ENCODE assay signal across 8 mouse cellular contexts in the genomic region with DNA sequence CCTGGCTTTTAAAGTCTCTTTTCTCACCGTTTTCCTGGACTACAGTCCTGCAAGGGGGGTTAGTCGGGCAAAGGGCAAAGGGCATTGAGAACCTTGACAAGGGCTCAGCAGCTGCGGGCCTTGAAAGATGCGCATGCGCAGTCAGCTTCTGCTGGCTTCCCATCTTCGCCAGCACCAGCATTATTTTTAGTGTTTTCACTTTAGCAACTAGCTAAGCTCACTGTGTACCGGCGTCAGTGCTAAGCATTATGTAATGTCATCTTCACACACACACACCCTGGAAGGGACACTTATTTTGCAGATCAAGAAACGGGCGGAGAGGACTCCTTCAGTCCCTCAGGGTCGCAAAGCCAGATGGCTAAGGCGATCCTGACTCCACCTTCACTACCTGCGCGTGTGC. TPM values are rescaled to one million over a fixed set of nuclear protein-coding genes. Genes with fewer than 3 reads are reported as not detected.
DNase-seq lines count a peak whose midpoint lies in the region; ATAC-seq and TF ChIP-seq lines count a peak whose summit lies in the region.

No protein-coding gene starts in this region.

- peaks cover 5% of the 10 kb centered on the region; the same call in 1 of the 2 replicates for H3K27me3 ChIP-seq in hindbrain, postnatal 0 days (ENCODE audit: insufficient read depth, low read length)

- H3K9ac ChIP-seq in hindbrain, postnatal 0 days (replicated peaks; ENCODE audit: low read length): 0 out of 2 replicates have a peak overlapping the region, but pooled peaks have one; percentile 13

- peak overlapping the region; percentile 69 for H3K4me2 ChIP-seq in hindbrain, postnatal 0 days (ENCODE audit: low read depth, low read length)

- intact Hi-C loops in gastrocnemius, adult 2 months (cut with DNase I): no loop called here

- H3K27ac ChIP-seq in gastrocnemius, adult 2 months: peak overlapping the region; percentile 93
- H3K27ac ChIP-seq in hindbrain, postnatal 0 days: no peak overlapping the region

- no peak for ATAC-seq in hindbrain, postnatal 0 days
- no peak for ATAC-seq in inflammation-experienced regulatory T-cells, adult 6 months

- H3K9me3 ChIP-seq in hindbrain, postnatal 0 days (ENCODE audit: low read length): no peaks in the 10 kb centered on the region

- peaks cover 8% of the 10 kb centered on the region for H3K4me1 ChIP-seq in hindbrain, postnatal 0 days (ENCODE audit: insufficient read depth, low read length)

- WGBS in hindbrain, postnatal 0 days: 3% methylated on average over 14 of the region's 14 CpGs

- H3K36me3 ChIP-seq in hindbrain, postnatal 0 days (ENCODE audit: insufficient read depth, low read length): no peaks in the 10 kb centered on the region

- no peak for TF ChIP-seq CTCF in gastrocnemius, adult 2 months (IDR thresholded peaks at IDR 0.05)
- no peak for TF ChIP-seq CTCF in hindbrain, postnatal 0 days (IDR thresholded peaks at IDR 0.05; ENCODE audit: low read depth)

- DNase-seq in adrenal gland, postnatal 10 days: peak; percentile 86
- DNase-seq in cerebellum, postnatal 36 days: peak; percentile 80 to 84
- peak; percentile 86 for DNase-seq in gastrocnemius, adult 2 months
- peak; percentile 77 for DNase-seq in hindbrain, postnatal 0 days (ENCODE audit: low spot score)
- DNase-seq in left cerebral cortex, adult 9 months (ENCODE audit: low spot score in 2 of 2): peak; percentile 84 to 88
- peak; percentile 69 to 73 for DNase-seq in lung, postnatal 4 days
- DNase-seq in right cerebral cortex, postnatal 4 days: peak; percentile 66

- peak overlapping the region; percentile 73 for H3K4me3 ChIP-seq in gastrocnemius, adult 2 months
- H3K4me3 ChIP-seq in hindbrain, postnatal 0 days (ENCODE audit: low read length): peak overlapping the region; percentile 35

RNA-seq across cellular contexts. Expression of a gene that starts 7.6 kb away (rescaled TPM):
- 10 to 100 TPM; 15.8 to 23.8 TPM for total RNA-seq in adrenal gland, postnatal 10 days (2021)
- total RNA-seq in gastrocnemius, adult 2 months (2021): 1 to 10 TPM; 3.7 to 8.2 TPM
- total RNA-seq in hindbrain, postnatal 0 days (2014; rRNA removed): 190 and 211 TPM in 2 replicates
- polyA plus RNA-seq in hindbrain, postnatal 0 days (2015; fragmentation: Nextera tagmentation; extraction: Ambion mirVana): 87.6 and 96.9 TPM in 2 replicates
- polyA plus RNA-seq in inflammation-experienced regulatory T-cells, adult 6 months (2017; shearing (Covaris generic)): not detected

RNA-seq across cellular contexts. Expression of a gene that starts 8.6 kb away (rescaled TPM):
- total RNA-seq in adrenal gland, postnatal 10 days (2021): 10 to 100 TPM; 49.0 to 63.5 TPM
- total RNA-seq in gastrocnemius, adult 2 months (2021): 10 to 100 TPM; 26.4 to 26.6 TPM
- 87.6 and 103 TPM in 2 replicates for total RNA-seq in hindbrain, postnatal 0 days (2014; rRNA removed)
- polyA plus RNA-seq in hindbrain, postnatal 0 days (2015; fragmentation: Nextera tagmentation; extraction: Ambion mirVana): 33.3 and 40.3 TPM in 2 replicates
- polyA plus RNA-seq in inflammation-experienced regulatory T-cells, adult 6 months (2017; shearing (Covaris generic)): 10 to 100 TPM; 52.5 to 84.8 (median 55.5) TPM

RNA-seq across cellular contexts. Expression of a gene that starts 21.0 kb away (rescaled TPM):
- 100 to 1,000 TPM; 143 to 149 TPM for total RNA-seq in adrenal gland, postnatal 10 days (2021)
- total RNA-seq in gastrocnemius, adult 2 months (2021): 10 to 100 TPM; 34.3 to 43.2 TPM
- 458 and 481 TPM in 2 replicates for total RNA-seq in hindbrain, postnatal 0 days (2014; rRNA removed)
- 220 and 233 TPM in 2 replicates for polyA plus RNA-seq in hindbrain, postnatal 0 days (2015; fragmentation: Nextera tagmentation; extraction: Ambion mirVana)
- polyA plus RNA-seq in inflammation-experienced regulatory T-cells, adult 6 months (2017; shearing (Covaris generic)): 10 to 100 TPM; 43.1 to 73.3 (median 57.4) TPM

RNA-seq across cellular contexts. Expression of a gene that starts 27.3 kb away (rescaled TPM):
- total RNA-seq in adrenal gland, postnatal 10 days (2021): 10 to 100 TPM; 12.0 to 21.8 TPM
- total RNA-seq in gastrocnemius, adult 2 months (2021): 1 to 10 TPM; 2.6 to 3.4 TPM
- 0.31 and 0.58 TPM in 2 replicates for total RNA-seq in hindbrain, postnatal 0 days (2014; rRNA removed)
- 0.80 and 0.93 TPM in 2 replicates for polyA plus RNA-seq in hindbrain, postnatal 0 days (2015; fragmentation: Nextera tagmentation; extraction: Ambion mirVana)
- under 1 TPM in 1 of 3 experiments, not detected in 2; 0.93 TPM for polyA plus RNA-seq in inflammation-experienced regulatory T-cells, adult 6 months (2017; shearing (Covaris generic))

RNA-seq across cellular contexts. Expression of a gene that starts 35.0 kb away (rescaled TPM):
- total RNA-seq in adrenal gland, postnatal 10 days (2021): 10 to 100 TPM; 91.7 to 98.5 TPM
- 10 to 100 TPM; 34.7 to 51.1 TPM for total RNA-seq in gastrocnemius, adult 2 months (2021)
- 41.3 and 45.5 TPM in 2 replicates for total RNA-seq in hindbrain, postnatal 0 days (2014; rRNA removed)
- polyA plus RNA-seq in hindbrain, postnatal 0 days (2015; fragmentation: Nextera tagmentation; extraction: Ambion mirVana): 55.6 and 57.0 TPM in 2 replicates
- polyA plus RNA-seq in inflammation-experienced regulatory T-cells, adult 6 months (2017; shearing (Covaris generic)): under 1 TPM; 0.32 to 0.63 (median 0.44) TPM
